Mouse (Mus musculus) thymus, adult 2 months (tissue): ENCODE results near the gene Ncf2.

Experiments used
- CTCF ChIP-seq: fragments of 200-500 bp; IDR thresholded peaks from 2 replicates; pipeline ENCODE4 v1.5.1; 2012; ENCODE audit warnings: mild to moderate bottlenecking, control low read depth, low read length, moderate library complexity, borderline replicate concordance; ENCODE audit not compliant: control insufficient read depth, poor library complexity, insufficient read depth; ENCODE audit errors: extremely low read depth
- POLR2A ChIP-seq: fragments of 200-500 bp; IDR thresholded peaks from 2 replicates; pipeline ENCODE4 v1.6.1; 2012; ENCODE audit warnings: mild to moderate bottlenecking, low read length, control low read depth, moderate library complexity; ENCODE audit not compliant: control insufficient read depth, poor library complexity, insufficient read depth; ENCODE audit errors: extremely low read depth

DNA sequence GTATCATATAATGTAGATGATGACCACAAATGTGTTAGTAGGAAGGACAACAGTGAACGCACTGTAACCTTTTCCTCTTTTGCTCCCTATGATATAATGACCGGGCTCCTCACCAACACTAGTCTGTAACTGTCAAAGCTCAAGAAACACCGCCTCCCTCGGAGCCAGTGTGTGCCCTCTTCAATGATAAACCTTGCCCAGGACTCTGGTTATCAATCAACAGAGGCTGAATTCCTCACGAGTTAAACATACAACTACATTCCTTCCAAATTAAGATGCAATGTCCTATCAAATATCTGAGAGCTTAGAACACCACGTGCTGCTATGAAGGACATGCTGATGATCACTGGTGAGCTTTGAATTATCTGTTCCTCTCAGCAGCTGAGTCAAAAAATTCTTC lies 69.9 kb downstream of the Ncf2 start:
- TF ChIP-seq CTCF (no peak), POLR2A (no peak)
